ENCODE assay signal across 14 mouse cellular contexts in the genomic region with DNA sequence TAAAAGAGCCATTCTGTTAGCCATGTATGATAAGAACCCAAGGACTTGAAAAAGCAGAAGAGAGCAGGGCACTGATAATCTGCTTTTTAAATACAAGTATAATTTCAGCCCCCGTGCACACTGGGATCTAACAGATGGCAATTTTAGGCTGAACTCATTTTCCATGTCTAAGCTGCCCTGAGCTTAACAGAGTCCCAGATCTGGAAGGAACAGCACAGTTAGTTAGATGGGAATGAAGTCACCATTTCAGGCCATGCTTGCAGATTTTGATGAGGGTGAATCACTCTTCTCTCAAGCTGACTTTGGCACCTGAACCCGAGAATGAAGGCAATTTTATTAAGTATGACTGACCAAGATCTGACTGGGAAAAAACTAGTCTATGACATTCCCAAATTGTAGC.
"Had no signal": no experiment of that assay in that cellular context is flagged by ENCODE, and none has a peak within 500 bp of the region (broad histone marks: within the 10 kb centered on the region; RNA-seq: fewer than 3 reads in every experiment).

No protein-coding gene starts in this region.

- ATAC-seq: lung, postnatal 0 days; midbrain, embryonic 13.5 days; midbrain, embryonic 15.5 days had no signal

- DNase-seq: lung, adult 2 months; lung, postnatal 14 days; lung, postnatal 36 days; retina, postnatal 1 day; right cerebral cortex, adult 18-20 months; right cerebral cortex, postnatal 25 days; right cerebral cortex, postnatal 4 days; spleen, adult 18-20 months; thymus, adult 18-20 months; thymus, postnatal 14 days; thymus, postnatal 36 days had no signal
